Mouse (Mus musculus) G1E (cell line): Measurements from ENCODE around the gene Rtn4rl1. TPM values are rescaled to one million over a fixed set of nuclear protein-coding genes. Genes with fewer than 3 reads are reported as not detected.

Experiments
- ATAC-seq: 2 replicates; pipeline ENCODE4 v1.8.0; 2016; ENCODE audit warnings: mild to moderate bottlenecking; ENCODE audit not compliant: insufficient number of reproducible peaks, poor library complexity, low FRiP score, severe bottlenecking; ENCODE audit errors: extremely low read depth
- DNase-seq: peaks from one replicate; pipeline ENCODE4 v3.0.0; 2012; ENCODE audit warnings: low spot score
- H3K27me3 ChIP-seq: 2 replicates; pipeline ENCODE4 v1.6.1; 2012; ENCODE audit warnings: mild to moderate bottlenecking, low read length, inconsistent platforms; ENCODE audit not compliant: insufficient read depth
- H3K36me3 ChIP-seq: replicated peaks from 2 replicates; pipeline ENCODE3; 2012; ENCODE audit warnings: mild to moderate bottlenecking, inconsistent platforms
- H3K4me1 ChIP-seq: 2 replicates; pipeline ENCODE4 v1.6.1; 2012; ENCODE audit warnings: low read depth, low read length, inconsistent platforms, mixed read lengths; ENCODE audit not compliant: insufficient read depth
- H3K4me3 ChIP-seq: 2 replicates; pipeline ENCODE4 v1.5.1; 2012; ENCODE audit warnings: low read depth, mild to moderate bottlenecking, inconsistent platforms, low read length, moderate library complexity, mixed read lengths
- H3K9me3 ChIP-seq: replicated peaks from 2 replicates; pipeline ENCODE4 v1.6.1; 2012; ENCODE audit warnings: inconsistent platforms
- CTCF ChIP-seq: IDR thresholded peaks from 2 replicates; pipeline ENCODE4 v1.5.1; 2012; ENCODE audit warnings: low read depth, low read length, inconsistent platforms, mixed read lengths
- GATA1 ChIP-seq: IDR thresholded peaks from 2 replicates; pipeline ENCODE4 v1.6.1; 2012; ENCODE audit warnings: borderline replicate concordance, low read length, inconsistent platforms, mixed read lengths
- GATA2 ChIP-seq: IDR thresholded peaks from 2 replicates; pipeline ENCODE4 v1.6.1; 2012; ENCODE audit warnings: low read depth, low read length, inconsistent platforms, borderline replicate concordance
- POLR2AphosphoS5 ChIP-seq: IDR thresholded peaks from 2 replicates; pipeline ENCODE4 v1.6.1; 2012; ENCODE audit warnings: low read depth, low read length, inconsistent platforms; ENCODE audit not compliant: insufficient replicate concordance
- TAL1 ChIP-seq: conservative IDR thresholded peaks from 2 replicates; pipeline ENCODE4 v1.6.1; 2012; ENCODE audit warnings: low read depth, low read length, inconsistent platforms, mixed read lengths
- polyA plus RNA-seq: library from polyadenylated mRNA; stranded (reverse); fragments of >175 nt; gene quantifications from 2 replicates; pipeline ENCODE4 v1.2.3, GENCODE M21; 2012
- total RNA-seq, 2 experiments: library from RNA; stranded (forward) in 1 of 2; stranded (reverse) in 1 of 2; fragments of 200-1000 nt in 1 of 2; fragments of >200 nt in 1 of 2; fragmentation: Nextera tagmentation in 1 of 2; gene quantifications; 2 replicates each; pipeline ENCODE4 v1.2.3; 2014 to 2017

The Rtn4rl1 gene
- total and polyA plus RNA-seq, 3 experiments: not detected

GRCm38 (mm10) chr11:75198792-75199191 is 5.2 kb downstream of the Rtn4rl1 start:
- H3K36me3 ChIP-seq: no peaks in the 10 kb centered on the region

GRCm38 (mm10) chr11:75199951-75200350 is 6.4 kb downstream of the Rtn4rl1 start:
- H3K4me3 ChIP-seq: no peak overlapping the region
- TF ChIP-seq GATA1 (no peak), TAL1 (no peak), CTCF (no peak)
- no peaks in the 10 kb centered on the region for H3K36me3 ChIP-seq
- H3K27me3 ChIP-seq: peaks cover 91% of the 10 kb centered on the region
- DNase-seq: no peak
- no peaks in the 10 kb centered on the region for H3K9me3 ChIP-seq
- ATAC-seq: no peak
- H3K4me1 ChIP-seq: peaks cover 22% of the 10 kb centered on the region

More at GRCm38 (mm10) chr11:75198792-75199191, 5.2 kb downstream of the Rtn4rl1 start:
- Histone ChIP-seq H3K27me3 (peaks cover 91% of the 10 kb centered on the region), H3K9me3 (peaks cover 4% of the 10 kb centered on the region), H3K4me1 (peaks cover 22% of the 10 kb centered on the region), H3K4me3 (no peak overlapping the region)
- DNase-seq: no peak
- TF ChIP-seq GATA1: no peak
- no peak for TF ChIP-seq GATA2
- no peak for TF ChIP-seq POLR2AphosphoS5
- TF ChIP-seq TAL1: no peak
- no peak for TF ChIP-seq CTCF
- no peak for ATAC-seq

GRCm38 (mm10) chr11:75200935-75201334 is 7.4 kb downstream of the Rtn4rl1 start:
- ATAC-seq (no peak), DNase-seq (no peak)
- Histone ChIP-seq H3K4me3 (no peak overlapping the region), H3K9me3 (no peaks in the 10 kb centered on the region), H3K4me1 (peaks cover 21% of the 10 kb centered on the region), H3K36me3 (no peaks in the 10 kb centered on the region), H3K27me3 (peaks cover 89% of the 10 kb centered on the region)
- TF ChIP-seq GATA2 (no peak), CTCF (no peak), TAL1 (no peak), POLR2AphosphoS5 (no peak), GATA1 (no peak)

GRCm38 (mm10) chr11:75201721-75202120 is 8.1 kb downstream of the Rtn4rl1 start:
- peaks cover 82% of the 10 kb centered on the region for H3K27me3 ChIP-seq
- H3K4me1 ChIP-seq: peaks cover 21% of the 10 kb centered on the region
- ATAC-seq (no peak), DNase-seq (no peak)
- no peaks in the 10 kb centered on the region for H3K36me3 ChIP-seq
- no peaks in the 10 kb centered on the region for H3K9me3 ChIP-seq
- TF ChIP-seq GATA1: no peak
- no peak for TF ChIP-seq GATA2
- TF ChIP-seq CTCF: no peak
- no peak for TF ChIP-seq POLR2AphosphoS5
- TF ChIP-seq TAL1: no peak
- no peak overlapping the region for H3K4me3 ChIP-seq

- H3K36me3 ChIP-seq: no peaks in the 10 kb centered on the region
- ATAC-seq: no peak
- peaks cover 11% of the 10 kb centered on the region for H3K4me1 ChIP-seq
- DNase-seq: no peak
- TF ChIP-seq CTCF (no peak), POLR2AphosphoS5 (no peak), GATA1 (no peak), GATA2 (no peak), TAL1 (no peak)
- no peaks in the 10 kb centered on the region for H3K9me3 ChIP-seq
- no peak overlapping the region for H3K4me3 ChIP-seq
- H3K27me3 ChIP-seq: peaks cover 62% of the 10 kb centered on the region
Measured at GRCm38 (mm10) chr11:75203926-75204325, 10.3 kb downstream of the Rtn4rl1 start.

GRCm38 (mm10) chr11:75204472-75204871 is 10.9 kb downstream of the Rtn4rl1 start:
- Histone ChIP-seq H3K4me3 (no peak overlapping the region), H3K4me1 (peaks cover 11% of the 10 kb centered on the region), H3K27me3 (peaks cover 63% of the 10 kb centered on the region), H3K9me3 (no peaks in the 10 kb centered on the region), H3K36me3 (no peaks in the 10 kb centered on the region)
- TF ChIP-seq GATA1 (no peak), POLR2AphosphoS5 (no peak), CTCF (no peak), TAL1 (no peak), GATA2 (no peak)
- DNase-seq (no peak), ATAC-seq (no peak)

GRCm38 (mm10) chr11:75206347-75206746 is 12.8 kb downstream of the Rtn4rl1 start:
- Histone ChIP-seq H3K9me3 (no peaks in the 10 kb centered on the region), H3K4me3 (no peak overlapping the region), H3K36me3 (no peaks in the 10 kb centered on the region), H3K27me3 (peaks cover 57% of the 10 kb centered on the region), H3K4me1 (peaks cover 11% of the 10 kb centered on the region)
- ATAC-seq (no peak), DNase-seq (no peak)
- TF ChIP-seq GATA2 (no peak), GATA1 (no peak), CTCF (no peak), POLR2AphosphoS5 (no peak)
